Mouse (Mus musculus): Measurements from ENCODE around the gene Fndc1. TPM values are rescaled to one million over a fixed set of nuclear protein-coding genes. Genes with fewer than 3 reads are reported as not detected.

The Fndc1 gene
- polyA plus RNA-seq, 1 experiment = 0.25 TPM

- Histone ChIP-seq H3K4me3 (replicated peaks; ENCODE audit: control insufficient read depth, low read depth, low read length) (no peak overlapping the region), H3K27ac (ENCODE audit: control insufficient read depth, insufficient read depth, low read depth, low read length, poor library complexity) (no peak overlapping the region), H3K4me1 (ENCODE audit: control insufficient read depth, insufficient read depth, low read length) (no peaks in the 10 kb centered on the region)
- 53% methylated on average over 2 of the region's 2 CpGs for WGBS
- no peak for TF ChIP-seq CTCF (IDR thresholded peaks at IDR 0.05; ENCODE audit: control insufficient read depth, insufficient read depth, low read length)
- TF ChIP-seq POLR2A (IDR thresholded peaks at IDR 0.05; ENCODE audit: borderline replicate concordance, control insufficient read depth, low read depth, low read length) = no peak
Observed at GRCm38 (mm10) chr17:7808043-7808442, 19.1 kb downstream of the Fndc1 start.

GRCm38 (mm10) chr17:7805105-7805504, 22.0 kb downstream of the Fndc1 start:
- 82% methylated on average over 6 of the region's 6 CpGs for WGBS
- Histone ChIP-seq H3K27ac (ENCODE audit: control insufficient read depth, insufficient read depth, low read depth, low read length, poor library complexity) (no peak overlapping the region), H3K4me1 (ENCODE audit: control insufficient read depth, insufficient read depth, low read length) (no peaks in the 10 kb centered on the region), H3K4me3 (replicated peaks; ENCODE audit: control insufficient read depth, low read depth, low read length) (no peak overlapping the region)
- TF ChIP-seq POLR2A (IDR thresholded peaks at IDR 0.05; ENCODE audit: borderline replicate concordance, control insufficient read depth, low read depth, low read length) (no peak), CTCF (IDR thresholded peaks at IDR 0.05; ENCODE audit: control insufficient read depth, insufficient read depth, low read length) (no peak)

GRCm38 (mm10) chr17:7802483-7802882, 24.6 kb downstream of the Fndc1 start:
- TF ChIP-seq CTCF (IDR thresholded peaks at IDR 0.05; ENCODE audit: control insufficient read depth, insufficient read depth, low read length) (no peak), POLR2A (IDR thresholded peaks at IDR 0.05; ENCODE audit: borderline replicate concordance, control insufficient read depth, low read depth, low read length) (no peak)
- no peaks in the 10 kb centered on the region for H3K4me1 ChIP-seq (ENCODE audit: control insufficient read depth, insufficient read depth, low read length)
- H3K4me3 ChIP-seq (replicated peaks; ENCODE audit: control insufficient read depth, low read depth, low read length) = no peak overlapping the region
- no peak overlapping the region for H3K27ac ChIP-seq (ENCODE audit: control insufficient read depth, insufficient read depth, low read depth, low read length, poor library complexity)
- WGBS = 82% methylated on average over 9 of the region's 9 CpGs

- H3K27ac ChIP-seq (ENCODE audit: control insufficient read depth, insufficient read depth, low read depth, low read length, poor library complexity) = no peak overlapping the region
- no peak overlapping the region for H3K4me3 ChIP-seq (replicated peaks; ENCODE audit: control insufficient read depth, low read depth, low read length)
- no peaks in the 10 kb centered on the region for H3K4me1 ChIP-seq (ENCODE audit: control insufficient read depth, insufficient read depth, low read length)
- TF ChIP-seq POLR2A (IDR thresholded peaks at IDR 0.05; ENCODE audit: borderline replicate concordance, control insufficient read depth, low read depth, low read length) = no peak
- TF ChIP-seq CTCF (IDR thresholded peaks at IDR 0.05; ENCODE audit: control insufficient read depth, insufficient read depth, low read length) = no peak
- WGBS = 65% methylated on average over 3 of the region's 3 CpGs
Observed at GRCm38 (mm10) chr17:7799894-7800293, 27.2 kb downstream of the Fndc1 start.

GRCm38 (mm10) chr17:7795584-7795983, 31.5 kb downstream of the Fndc1 start:
- 69% methylated on average over 8 of the region's 8 CpGs for WGBS
- no peak for TF ChIP-seq POLR2A (IDR thresholded peaks at IDR 0.05; ENCODE audit: borderline replicate concordance, control insufficient read depth, low read depth, low read length)
- TF ChIP-seq CTCF (IDR thresholded peaks at IDR 0.05; ENCODE audit: control insufficient read depth, insufficient read depth, low read length) = no peak
- H3K4me3 ChIP-seq (replicated peaks; ENCODE audit: control insufficient read depth, low read depth, low read length) = no peak overlapping the region

GRCm38 (mm10) chr17:7795168-7795567, 31.9 kb downstream of the Fndc1 start:
- no peak overlapping the region for H3K27ac ChIP-seq (ENCODE audit: control insufficient read depth, insufficient read depth, low read depth, low read length, poor library complexity)
- no peak overlapping the region for H3K4me3 ChIP-seq (replicated peaks; ENCODE audit: control insufficient read depth, low read depth, low read length)
- WGBS = 72% methylated on average over 2 of the region's 2 CpGs
- TF ChIP-seq POLR2A (IDR thresholded peaks at IDR 0.05; ENCODE audit: borderline replicate concordance, control insufficient read depth, low read depth, low read length) = no peak
- no peak for TF ChIP-seq CTCF (IDR thresholded peaks at IDR 0.05; ENCODE audit: control insufficient read depth, insufficient read depth, low read length)
- no peaks in the 10 kb centered on the region for H3K4me1 ChIP-seq (ENCODE audit: control insufficient read depth, insufficient read depth, low read length)

More at GRCm38 (mm10) chr17:7795584-7795983, 31.5 kb downstream of the Fndc1 start:
- no peak overlapping the region for H3K27ac ChIP-seq (ENCODE audit: control insufficient read depth, insufficient read depth, low read depth, low read length, poor library complexity)
- no peaks in the 10 kb centered on the region for H3K4me1 ChIP-seq (ENCODE audit: control insufficient read depth, insufficient read depth, low read length)

- Histone ChIP-seq H3K4me3 (replicated peaks; ENCODE audit: control insufficient read depth, low read depth, low read length) (no peak overlapping the region), H3K4me1 (ENCODE audit: control insufficient read depth, insufficient read depth, low read length) (no peaks in the 10 kb centered on the region), H3K27ac (ENCODE audit: control insufficient read depth, insufficient read depth, low read depth, low read length, poor library complexity) (no peak overlapping the region)
- 74% methylated on average over 6 of the region's 6 CpGs for WGBS
- TF ChIP-seq CTCF (IDR thresholded peaks at IDR 0.05; ENCODE audit: control insufficient read depth, insufficient read depth, low read length) (no peak), POLR2A (IDR thresholded peaks at IDR 0.05; ENCODE audit: borderline replicate concordance, control insufficient read depth, low read depth, low read length) (no peak)
Observed at GRCm38 (mm10) chr17:7794093-7794492, 33.0 kb downstream of the Fndc1 start.

GRCm38 (mm10) chr17:7790512-7790911, 36.6 kb downstream of the Fndc1 start:
- no peak for TF ChIP-seq POLR2A (IDR thresholded peaks at IDR 0.05; ENCODE audit: borderline replicate concordance, control insufficient read depth, low read depth, low read length)
- TF ChIP-seq CTCF (IDR thresholded peaks at IDR 0.05; ENCODE audit: control insufficient read depth, insufficient read depth, low read length) = no peak
- H3K4me1 ChIP-seq (ENCODE audit: control insufficient read depth, insufficient read depth, low read length) = no peaks in the 10 kb centered on the region
- 75% methylated on average over 3 of the region's 3 CpGs for WGBS
- no peak overlapping the region for H3K27ac ChIP-seq (ENCODE audit: control insufficient read depth, insufficient read depth, low read depth, low read length, poor library complexity)
- H3K4me3 ChIP-seq (replicated peaks; ENCODE audit: control insufficient read depth, low read depth, low read length) = no peak overlapping the region

- Histone ChIP-seq H3K4me1 (ENCODE audit: control insufficient read depth, insufficient read depth, low read length) (no peaks in the 10 kb centered on the region), H3K4me3 (replicated peaks; ENCODE audit: control insufficient read depth, low read depth, low read length) (no peak overlapping the region), H3K27ac (ENCODE audit: control insufficient read depth, insufficient read depth, low read depth, low read length, poor library complexity) (no peak overlapping the region)
- TF ChIP-seq POLR2A (IDR thresholded peaks at IDR 0.05; ENCODE audit: borderline replicate concordance, control insufficient read depth, low read depth, low read length) = no peak
- no peak for TF ChIP-seq CTCF (IDR thresholded peaks at IDR 0.05; ENCODE audit: control insufficient read depth, insufficient read depth, low read length)
- WGBS = 76% methylated on average over 3 of the region's 3 CpGs
Observed at GRCm38 (mm10) chr17:7774101-7774500, 53.0 kb downstream of the Fndc1 start.
